Mouse (Mus musculus) heart, embryonic 14.5 days (tissue): ENCODE measurements around the gene Creb5. TPM values are rescaled to one million over a fixed set of nuclear protein-coding genes. Genes with fewer than 3 reads are reported as not detected.

Source experiments
- ATAC-seq: fragments of 200-750 bp; cut with Nextera tagmentation; 2 replicates; pipeline ENCODE4 v1.8.0; 2017; ENCODE audit warnings: low read depth, moderate TSS enrichment; ENCODE audit not compliant: insufficient number of reproducible peaks, insufficient read depth, low FRiP score
- H3K27ac ChIP-seq, 2 experiments: fragments of 200-500 bp in 1 of 2; fragments of 300-500 bp in 1 of 2; sonication (generic) in 1 of 2; replicated peaks in 1 of 2; 2 replicates each; pipeline ENCODE4 v1.5.1; 2012 to 2014; ENCODE audit warnings: low read depth in 2 of 2, low read length in 2 of 2, control low read depth in 1 of 2, mild to moderate bottlenecking in 1 of 2, mixed read lengths in 1 of 2; ENCODE audit not compliant: control insufficient read depth in 1 of 2, insufficient read depth in 1 of 2
- H3K27me3 ChIP-seq: fragments of 300-500 bp; sonication (generic); 2 replicates; pipeline ENCODE4 v1.6.1; 2014; ENCODE audit warnings: mild to moderate bottlenecking, low read length, control low read depth; ENCODE audit not compliant: control insufficient read depth, insufficient read depth
- H3K36me3 ChIP-seq: fragments of 300-500 bp; sonication (generic); 2 replicates; pipeline ENCODE4 v1.6.1; 2014; ENCODE audit warnings: mild to moderate bottlenecking, control low read depth, low read length, mixed read lengths; ENCODE audit not compliant: control insufficient read depth, insufficient read depth
- H3K4me1 ChIP-seq, 2 experiments: fragments of 200-500 bp in 1 of 2; fragments of 300-500 bp in 1 of 2; sonication (generic) in 1 of 2; 2 replicates each; pipeline ENCODE4 v1.6.1; 2012 to 2014; ENCODE audit warnings: low read length in 2 of 2, control low read depth in 1 of 2, mixed read lengths in 1 of 2; ENCODE audit not compliant: control insufficient read depth in 2 of 2, insufficient read depth in 2 of 2
- H3K4me2 ChIP-seq: fragments of 300-500 bp; sonication (generic); 2 replicates; pipeline ENCODE4 v1.6.1; 2014; ENCODE audit warnings: mild to moderate bottlenecking, low read length
- H3K4me3 ChIP-seq, 2 experiments: fragments of 200-500 bp in 1 of 2; fragments of 300-500 bp in 1 of 2; sonication (generic) in 1 of 2; 2 replicates each; pipeline ENCODE4 v1.5.1; 2012 to 2014; ENCODE audit warnings: low read length in 2 of 2, mild to moderate bottlenecking in 2 of 2, control low read depth in 1 of 2, low read depth in 1 of 2, moderate library complexity in 1 of 2; ENCODE audit not compliant: control insufficient read depth in 1 of 2, insufficient read depth in 1 of 2
- H3K9ac ChIP-seq: fragments of 300-500 bp; sonication (generic); 2 replicates; pipeline ENCODE4 v1.6.1; 2014; ENCODE audit warnings: mild to moderate bottlenecking, low read length
- H3K9me3 ChIP-seq: fragments of 300-500 bp; sonication (generic); 2 replicates; pipeline ENCODE4 v1.6.1; 2016; ENCODE audit warnings: low read length, control low read depth; ENCODE audit not compliant: control insufficient read depth
- WGBS: fragments of 180-500 bp; shearing (Covaris S2); extraction: QIAGEN DNeasy Blood & Tissue Kit; methylation state at CpG from one replicate; pipeline ENCODE4 v1.1.7; 2014; 5-methylcytosine and 5-hydroxymethylcytosine counted together
- polyA plus RNA-seq: library from polyadenylated mRNA; unstranded; fragments of >200 nt; fragmentation: Nextera tagmentation; extraction: Ambion mirVana; gene quantifications from 2 replicates; pipeline ENCODE4 v1.2.1, GENCODE M21; 2014

The Creb5 gene
- polyA plus RNA-seq, 1 experiment from 2014 or later = 38.3 TPM

GRCm38 (mm10) chr6:53628714-53629113, 341.6 kb downstream of the Creb5 start:
- Histone ChIP-seq H3K9me3 (no peaks in the 10 kb centered on the region), H3K9ac (no peak overlapping the region), H3K4me3 (no peak overlapping the region), H3K4me1 (peaks cover 0 to 8% of the 10 kb centered on the region in 2 experiments; a peak in 3 of 4 replicates), H3K27me3 (no peaks in the 10 kb centered on the region), H3K36me3 (peaks cover 5% of the 10 kb centered on the region; the same call in 1 of the 2 replicates), H3K4me2 (no peak overlapping the region), H3K27ac (no peak overlapping the region)
- ATAC-seq = no peak

GRCm38 (mm10) chr6:53635453-53635852, 348.4 kb downstream of the Creb5 start:
- WGBS = 89% methylated on average over 7 of the region's 7 CpGs
- peaks cover 0 to 3% of the 10 kb centered on the region in 2 experiments; a peak in 1 of 4 replicates for H3K4me1 ChIP-seq
- ATAC-seq = no peak

DNA sequence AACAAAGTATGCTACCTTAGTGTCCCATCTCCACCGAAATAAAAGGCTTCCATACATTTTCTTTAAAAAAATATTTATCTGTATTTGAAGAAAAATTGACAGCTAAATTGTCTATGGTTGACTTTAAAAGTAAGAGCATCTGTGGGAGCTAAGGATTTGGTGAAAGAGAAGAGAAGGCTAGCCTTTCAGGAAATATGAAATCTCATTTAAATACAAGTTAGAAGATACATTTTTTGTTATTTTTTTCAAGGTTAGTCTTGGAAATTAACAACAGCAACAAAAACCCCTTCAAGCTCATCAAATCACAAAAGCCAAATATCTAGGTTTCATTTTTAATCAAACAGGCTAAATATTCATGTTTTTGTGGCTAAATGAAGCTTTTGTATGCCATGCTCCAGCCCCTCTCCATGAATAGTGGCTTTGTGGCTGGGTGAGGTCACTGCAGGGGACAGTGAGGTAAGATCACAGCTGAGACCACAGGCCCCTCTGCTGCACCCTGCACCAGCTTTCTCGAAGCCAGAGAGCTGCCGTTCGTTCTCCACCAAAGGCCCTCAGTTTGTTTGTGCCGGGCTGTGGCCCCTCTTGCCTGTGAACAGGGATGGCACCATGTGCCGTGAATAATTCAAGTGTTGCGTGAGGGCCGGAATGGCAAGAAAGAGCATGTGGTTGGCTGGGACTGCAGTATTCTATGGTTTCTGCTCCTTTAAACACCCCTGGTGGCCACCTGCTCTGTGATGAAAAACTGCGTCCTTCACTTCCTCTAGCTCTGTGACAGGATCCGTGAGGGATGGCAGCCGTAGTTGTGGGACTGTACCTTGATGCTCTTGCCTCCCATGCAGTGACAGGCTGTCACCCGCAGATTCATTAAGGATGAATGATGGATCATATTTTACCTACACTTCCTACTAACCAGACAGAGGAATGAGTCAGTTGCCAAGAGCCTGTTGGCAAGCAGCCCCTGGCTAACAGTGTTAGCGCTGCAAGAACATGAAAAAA, 350.6 kb downstream of the Creb5 start:
- H3K9me3 ChIP-seq = no peaks in the 10 kb centered on the region
- no peak overlapping the region for H3K27ac ChIP-seq
- H3K4me2 ChIP-seq = no peak overlapping the region
- H3K9ac ChIP-seq = no peak overlapping the region
- no peak overlapping the region for H3K4me3 ChIP-seq
- ATAC-seq = no peak
- H3K4me1 ChIP-seq = peaks cover 0 to 3% of the 10 kb centered on the region in 2 experiments; a peak in 1 of 4 replicates
- H3K27me3 ChIP-seq = no peaks in the 10 kb centered on the region
- 79% methylated on average over 13 of the region's 13 CpGs for WGBS
- H3K36me3 ChIP-seq = peaks cover 11% of the 10 kb centered on the region; the same call in 1 of the 2 replicates

More at GRCm38 (mm10) chr6:53635453-53635852, 348.4 kb downstream of the Creb5 start:
- no peaks in the 10 kb centered on the region for H3K36me3 ChIP-seq
- H3K9me3 ChIP-seq = no peaks in the 10 kb centered on the region
- H3K27ac ChIP-seq = no peak overlapping the region
- no peaks in the 10 kb centered on the region for H3K27me3 ChIP-seq
- H3K9ac ChIP-seq = no peak overlapping the region
- H3K4me3 ChIP-seq = no peak overlapping the region
- H3K4me2 ChIP-seq = no peak overlapping the region

DNA sequence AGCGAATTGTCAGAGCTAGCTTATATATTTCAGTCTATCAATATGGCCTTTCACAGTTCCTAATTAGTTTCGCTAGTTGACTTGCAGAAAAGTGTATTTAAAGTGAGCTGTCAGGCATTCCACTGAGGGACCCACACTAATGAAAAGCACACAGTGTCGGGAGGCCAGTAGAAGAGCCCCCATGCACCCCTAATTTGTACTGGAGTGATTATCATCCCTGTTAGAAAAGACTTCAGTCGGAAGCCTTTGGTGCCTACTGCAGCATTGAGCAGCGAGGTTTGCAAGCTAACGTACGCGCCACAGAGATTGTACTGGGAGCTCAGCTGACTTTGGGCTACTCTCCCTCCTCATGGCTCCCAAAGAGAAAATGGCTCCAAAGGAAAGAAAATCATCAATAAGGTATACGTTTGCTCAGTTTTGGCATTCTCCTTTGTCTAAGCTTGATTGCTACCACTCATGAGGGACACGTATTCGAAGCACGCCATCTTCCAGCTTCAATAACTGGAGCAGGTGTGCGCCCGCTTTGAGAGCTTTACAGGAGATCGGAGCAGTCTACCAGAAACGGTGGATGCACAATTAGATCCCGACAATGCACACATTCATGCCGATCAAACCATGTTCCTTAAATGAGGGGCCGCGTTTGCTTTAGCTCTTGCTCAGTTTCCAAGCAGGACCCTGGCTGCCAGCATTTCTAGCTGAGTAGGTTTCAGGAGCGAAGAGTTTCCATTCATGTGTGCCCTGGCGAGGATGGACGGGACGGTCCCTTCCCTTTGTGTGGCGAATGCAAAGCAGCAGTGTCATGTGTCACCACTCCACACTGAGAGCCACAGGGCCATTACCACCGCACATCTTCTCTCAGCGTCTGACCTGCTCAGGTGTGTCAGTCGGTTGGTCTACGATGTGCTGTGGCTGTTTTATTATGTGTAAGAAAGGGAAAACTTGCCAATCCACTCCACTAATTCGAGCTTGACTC, 354.8 kb downstream of the Creb5 start:
- WGBS = 91% methylated on average over 30 of the region's 30 CpGs
- no peak for ATAC-seq
- no peaks in the 10 kb centered on the region for H3K27me3 ChIP-seq
- H3K4me1 ChIP-seq = peaks cover 0 to 3% of the 10 kb centered on the region in 2 experiments; a peak in 1 of 4 replicates
- no peak overlapping the region for H3K4me2 ChIP-seq
- H3K4me3 ChIP-seq = no peak overlapping the region
- no peak overlapping the region for H3K27ac ChIP-seq
- H3K9ac ChIP-seq = no peak overlapping the region
- no peaks in the 10 kb centered on the region for H3K9me3 ChIP-seq
- peaks cover 16% of the 10 kb centered on the region for H3K36me3 ChIP-seq

DNA sequence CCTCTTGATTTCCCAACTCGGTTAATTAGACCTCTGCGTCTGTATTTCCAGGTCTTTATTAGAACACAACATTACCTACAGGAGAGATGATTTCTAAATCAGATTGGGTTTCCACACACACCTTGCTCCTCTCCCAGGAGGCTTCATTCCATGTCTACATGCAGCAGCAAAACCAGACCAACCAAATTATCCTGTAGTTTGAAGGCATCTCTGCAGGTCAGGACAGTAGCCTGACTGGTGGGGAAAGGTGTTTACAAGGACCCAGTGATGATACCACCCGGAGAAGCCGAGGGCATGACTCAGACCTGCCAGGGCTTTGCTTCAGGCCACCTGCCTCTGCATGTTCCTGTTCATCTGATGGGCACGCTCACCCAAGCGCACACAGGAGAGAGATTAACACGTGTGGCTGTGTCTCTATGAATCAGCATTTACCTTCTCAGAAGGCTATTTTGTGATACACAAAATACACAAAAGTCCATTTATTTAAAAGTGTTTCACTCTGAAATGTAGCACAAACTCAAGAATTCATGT, 355.8 kb downstream of the Creb5 start:
- 85% methylated on average over 7 of the region's 7 CpGs for WGBS
- Histone ChIP-seq H3K27ac (no peak overlapping the region), H3K4me1 (peaks cover 0 to 3% of the 10 kb centered on the region in 2 experiments; a peak in 1 of 4 replicates), H3K4me3 (no peak overlapping the region), H3K4me2 (no peak overlapping the region), H3K9ac (no peak overlapping the region), H3K9me3 (no peaks in the 10 kb centered on the region), H3K27me3 (no peaks in the 10 kb centered on the region), H3K36me3 (peaks cover 16% of the 10 kb centered on the region)
- ATAC-seq = no peak

DNA sequence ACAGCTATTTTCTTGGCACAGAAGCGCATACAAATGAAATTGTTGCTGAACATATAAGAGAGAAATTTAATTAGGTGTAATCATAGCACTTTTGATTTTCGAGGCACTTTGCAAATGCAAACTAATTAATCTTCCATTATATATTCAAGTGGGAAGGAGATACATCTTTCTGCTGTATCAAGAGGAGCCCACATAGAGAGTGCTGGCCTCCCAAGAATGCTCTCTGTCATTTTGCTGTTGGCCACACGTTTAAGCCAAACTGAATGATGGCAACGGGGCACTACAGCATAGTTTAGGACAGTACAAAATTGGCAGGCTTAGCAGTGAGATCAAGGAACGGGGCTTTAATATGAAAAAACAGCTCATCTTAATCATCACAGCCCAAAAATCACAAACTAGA, 356.4 kb downstream of the Creb5 start:
- H3K4me1 ChIP-seq = peaks cover 0 to 3% of the 10 kb centered on the region in 2 experiments; a peak in 1 of 4 replicates
- 71% methylated on average over 5 of the region's 5 CpGs for WGBS
- no peak overlapping the region for H3K4me2 ChIP-seq
- no peak overlapping the region for H3K9ac ChIP-seq
- no peaks in the 10 kb centered on the region for H3K27me3 ChIP-seq
- no peak for ATAC-seq
- H3K4me3 ChIP-seq = no peak overlapping the region
- no peak overlapping the region for H3K27ac ChIP-seq
- no peaks in the 10 kb centered on the region for H3K9me3 ChIP-seq
- peaks cover 16% of the 10 kb centered on the region for H3K36me3 ChIP-seq

DNA sequence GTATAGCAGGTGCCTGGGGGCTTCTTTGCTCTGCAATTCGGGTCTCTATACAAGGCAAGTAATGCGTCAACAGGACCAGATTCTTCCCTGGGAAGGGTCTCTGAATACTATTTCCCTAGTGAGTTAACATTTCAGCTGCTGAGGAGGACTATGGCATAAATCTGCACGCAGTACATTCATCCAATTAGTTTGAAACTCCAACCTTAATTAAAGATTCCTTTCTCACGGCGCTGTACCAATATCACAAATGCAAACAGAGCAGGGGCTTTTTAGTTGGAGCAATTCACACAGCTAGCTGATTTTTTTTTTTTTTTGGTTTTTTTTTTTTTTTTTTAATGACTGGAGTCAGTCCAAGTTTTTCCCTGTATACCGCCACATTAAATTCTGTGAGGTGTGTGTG, 357.0 kb downstream of the Creb5 start:
- no peak overlapping the region for H3K9ac ChIP-seq
- no peak for ATAC-seq
- H3K4me3 ChIP-seq = no peak overlapping the region
- no peak overlapping the region for H3K4me2 ChIP-seq
- no peaks in the 10 kb centered on the region for H3K27me3 ChIP-seq
- H3K9me3 ChIP-seq = no peaks in the 10 kb centered on the region
- H3K36me3 ChIP-seq = peaks cover 16% of the 10 kb centered on the region
- H3K4me1 ChIP-seq = peaks cover 0 to 3% of the 10 kb centered on the region in 2 experiments; a peak in 1 of 4 replicates
- no peak overlapping the region for H3K27ac ChIP-seq
- 84% methylated on average over 6 of the region's 6 CpGs for WGBS
